Mouse (Mus musculus) testis, adult 2 months (tissue): Measurements from ENCODE around the gene Pkhd1. TPM values are rescaled to one million over a fixed set of nuclear protein-coding genes. Genes with fewer than 3 reads are reported as not detected.

Experiments used
- H3K27ac ChIP-seq: fragments of 200-500 bp; 2 replicates; pipeline ENCODE4 v1.5.1; 2012; ENCODE audit warnings: low read depth, low read length; ENCODE audit not compliant: control insufficient read depth, insufficient read depth
- H3K27me3 ChIP-seq: fragments of 200-500 bp; 2 replicates; pipeline ENCODE4 v1.6.1; 2012; ENCODE audit warnings: mild to moderate bottlenecking, low read length, moderate library complexity; ENCODE audit not compliant: control insufficient read depth, insufficient read depth
- H3K36me3 ChIP-seq: fragments of 200-500 bp; 2 replicates; pipeline ENCODE4 v1.6.1; 2012; ENCODE audit warnings: mild to moderate bottlenecking, low read length; ENCODE audit not compliant: control insufficient read depth, insufficient read depth
- H3K4me1 ChIP-seq: fragments of 200-500 bp; 2 replicates; pipeline ENCODE4 v1.6.1; 2012; ENCODE audit warnings: low read length; ENCODE audit not compliant: control insufficient read depth, insufficient read depth
- H3K4me3 ChIP-seq: fragments of 200-500 bp; 2 replicates; pipeline ENCODE4 v1.5.1; 2012; ENCODE audit warnings: low read depth, mild to moderate bottlenecking, low read length, moderate library complexity, mixed read lengths; ENCODE audit not compliant: control insufficient read depth
- CTCF ChIP-seq: fragments of 200-500 bp; IDR thresholded peaks from 2 replicates; pipeline ENCODE4 v1.5.1; 2012; ENCODE audit warnings: low read depth, mild to moderate bottlenecking, inconsistent platforms, low read length, moderate library complexity; ENCODE audit not compliant: control insufficient read depth, insufficient read depth, insufficient replicate concordance
- POLR2A ChIP-seq: fragments of 200-500 bp; IDR thresholded peaks from 2 replicates; pipeline ENCODE4 v1.6.1; 2012; ENCODE audit warnings: low read depth, mild to moderate bottlenecking, inconsistent platforms, low read length, moderate library complexity; ENCODE audit not compliant: control insufficient read depth
- polyA plus RNA-seq: library from polyadenylated mRNA; depleted of rRNA; stranded (reverse); fragments of >200 nt; gene quantifications from 2 replicates; pipeline ENCODE4 v1.2.3, GENCODE M21; 2012; rRNA removed

Gene Pkhd1
- polyA plus RNA-seq, 1 experiment: 0.02 TPM

- no peaks in the 10 kb centered on the region for H3K36me3 ChIP-seq
- no peak overlapping the region for H3K27ac ChIP-seq
Measured at GRCm38 (mm10) chr1:20039389-20039788, 578.5 kb downstream of the Pkhd1 start.

GRCm38 (mm10) chr1:20035277-20035676 is 582.6 kb downstream of the Pkhd1 start:
- Histone ChIP-seq H3K27me3 (no peaks in the 10 kb centered on the region), H3K4me1 (no peaks in the 10 kb centered on the region), H3K36me3 (no peaks in the 10 kb centered on the region), H3K4me3 (no peak overlapping the region), H3K27ac (no peak overlapping the region)
- TF ChIP-seq POLR2A: no peak
- TF ChIP-seq CTCF: no peak

More at GRCm38 (mm10) chr1:20039389-20039788, 578.5 kb downstream of the Pkhd1 start:
- Histone ChIP-seq H3K4me1 (no peaks in the 10 kb centered on the region), H3K4me3 (no peak overlapping the region), H3K27me3 (no peaks in the 10 kb centered on the region)
- TF ChIP-seq CTCF (no peak), POLR2A (no peak)

- H3K27me3 ChIP-seq: no peaks in the 10 kb centered on the region
- no peak overlapping the region for H3K27ac ChIP-seq
- no peaks in the 10 kb centered on the region for H3K4me1 ChIP-seq
- TF ChIP-seq CTCF: no peak
- TF ChIP-seq POLR2A: no peak
- no peak overlapping the region for H3K4me3 ChIP-seq
- H3K36me3 ChIP-seq: no peaks in the 10 kb centered on the region
Measured at GRCm38 (mm10) chr1:20018198-20018925, 599.5 kb downstream of the Pkhd1 start.

GRCm38 (mm10) chr1:20017619-20018018 is 600.2 kb downstream of the Pkhd1 start:
- TF ChIP-seq POLR2A (no peak), CTCF (no peak)
- Histone ChIP-seq H3K4me3 (no peak overlapping the region), H3K27ac (no peak overlapping the region), H3K27me3 (no peaks in the 10 kb centered on the region), H3K4me1 (no peaks in the 10 kb centered on the region), H3K36me3 (no peaks in the 10 kb centered on the region)

Other genes with a start within 250 kb of the Pkhd1 start
- not detected in 2 replicates for gene Il17a, start 112.8 kb upstream of the Pkhd1 start, polyA plus RNA-seq
- 0.19 and 0.40 TPM in 2 replicates for gene Il17f, start 172.6 kb upstream of the Pkhd1 start, polyA plus RNA-seq
- gene Mcm3, start 202.2 kb upstream of the Pkhd1 start, polyA plus RNA-seq: 8.4 and 11.1 TPM in 2 replicates